Mouse (Mus musculus) telencephalon, adult 2 months (tissue): ENCODE data around the gene 3110070M22Rik.
A peak's percentile ranks its signal among the peaks of the same experiment; 100 is the strongest.
"Not testable (repeated sequence)": the region's sequence is repeated elsewhere in the genome, so short reads cannot be mapped to it uniquely, and the experiment has no call there.

ENCODE experiments used
- DNase-seq: peaks from one replicate; pipeline ENCODE4 v3.0.0-alpha.2; 2011; ENCODE audit warnings: low read depth, low spot score

3110070M22Rik gene

GRCm38 (mm10) chr13:119487880-119488580 lies at the start of gene 3110070M22Rik, which contains the start of gene Tmem267:
Gene 3110070M22Rik (minus strand): TSS chr13:119488383.
Gene Tmem267 (plus strand): TSS chr13:119488039.
- peak; percentile 71 for DNase-seq

GRCm38 (mm10) chr13:119494938-119495337 lies 6.8 kb upstream of the 3110070M22Rik start:
- not testable (repeated sequence) for DNase-seq

GRCm38 (mm10) chr13:119492083-119492482 lies 3.9 kb upstream of the 3110070M22Rik start:
- not testable (repeated sequence) for DNase-seq

- peak; percentile 8 for DNase-seq
Measured at GRCm38 (mm10) chr13:119487354-119487753, 829 bp downstream of the 3110070M22Rik start.

GRCm38 (mm10) chr13:119477789-119478188 lies 10.4 kb downstream of the 3110070M22Rik start:
- DNase-seq, result no peak

GRCm38 (mm10) chr13:119476631-119477030 lies 11.6 kb downstream of the 3110070M22Rik start:
- DNase-seq, result no peak

- peak; percentile 91 for DNase-seq
Measured at GRCm38 (mm10) chr13:119462596-119463560, 25.3 kb downstream of the 3110070M22Rik start, which contains the start of gene 4833420G17Rik. Gene 4833420G17Rik (plus strand): TSS chr13:119462768.

GRCm38 (mm10) chr13:119461900-119462595 lies 26.1 kb downstream of the 3110070M22Rik start:
- no peak for DNase-seq

- no peak for DNase-seq
Measured at GRCm38 (mm10) chr13:119456342-119456741, 31.8 kb downstream of the 3110070M22Rik start.

- DNase-seq, result no peak
Measured at GRCm38 (mm10) chr13:119455082-119455481, 33.1 kb downstream of the 3110070M22Rik start.

GRCm38 (mm10) chr13:119453563-119453962 lies 34.6 kb downstream of the 3110070M22Rik start:
- DNase-seq, result no peak

GRCm38 (mm10) chr13:119442244-119442643 lies 45.9 kb downstream of the 3110070M22Rik start:
- DNase-seq, result no peak
